Mouse (Mus musculus): ENCODE results near the gene Prpf6. TPM values are rescaled to one million over a fixed set of nuclear protein-coding genes. Genes with fewer than 3 reads are reported as not detected.

Prpf6 gene
- 50.3 and 65.6 TPM in 2 replicates for polyA plus RNA-seq (2014; fragmentation: Nextera tagmentation; extraction: Ambion mirVana)

GRCm38 (mm10) chr2:181591528-181592085 lies at the start of gene Prpf6:
Gene Prpf6, plus strand, starts transcription at chr2:181591868.
- 28% methylated on average over 5 of the region's 5 CpGs for WGBS
- ATAC-seq (ENCODE audit: low read depth), result no peak; the same call in 1 of the 2 replicates
- H3K36me3 ChIP-seq (ENCODE audit: control insufficient read depth, insufficient read depth, low read length), result peaks cover 40% of the 10 kb centered on the region

GRCm38 (mm10) chr2:181546142-181546541 lies 45.5 kb upstream of the Prpf6 start:
- Histone ChIP-seq H3K4me3 (ENCODE audit: low read depth, low read length) (no peak overlapping the region), H3K27ac (ENCODE audit: low read depth, low read length) (no peak overlapping the region), H3K9me3 (ENCODE audit: control insufficient read depth, low read length) (no peaks in the 10 kb centered on the region), H3K4me2 (ENCODE audit: low read depth, low read length) (no peak overlapping the region), H3K36me3 (ENCODE audit: control insufficient read depth, insufficient read depth, low read length) (peaks cover 44% of the 10 kb centered on the region), H3K27me3 (ENCODE audit: control insufficient read depth, insufficient read depth, low read length) (no peaks in the 10 kb centered on the region), H3K9ac (replicated peaks; ENCODE audit: low read depth, low read length) (no peak overlapping the region), H3K4me1 (ENCODE audit: control insufficient read depth, insufficient read depth, low read length) (no peaks in the 10 kb centered on the region)
- 97% methylated on average over 7 of the region's 7 CpGs for WGBS
- ATAC-seq (ENCODE audit: low read depth), result no peak

More at GRCm38 (mm10) chr2:181591528-181592085, at the start of gene Prpf6:
- H3K27me3 ChIP-seq (ENCODE audit: control insufficient read depth, insufficient read depth, low read length), result no peaks in the 10 kb centered on the region
- peak within 1 kb of the TSS; percentile 98 for H3K4me3 ChIP-seq (ENCODE audit: low read depth, low read length)
- H3K9ac ChIP-seq (replicated peaks; ENCODE audit: low read depth, low read length), result peak within 1 kb of the TSS; percentile 94
- H3K27ac ChIP-seq (ENCODE audit: low read depth, low read length), result peak within 1 kb of the TSS; percentile 86
- no peaks in the 10 kb centered on the region for H3K9me3 ChIP-seq (ENCODE audit: control insufficient read depth, low read length)
- peak within 1 kb of the TSS; percentile 85 for H3K4me2 ChIP-seq (ENCODE audit: low read depth, low read length)
- peaks cover 17% of the 10 kb centered on the region for H3K4me1 ChIP-seq (ENCODE audit: control insufficient read depth, insufficient read depth, low read length)

GRCm38 (mm10) chr2:181548227-181548626 lies 43.4 kb upstream of the Prpf6 start:
- no peaks in the 10 kb centered on the region for H3K27me3 ChIP-seq (ENCODE audit: control insufficient read depth, insufficient read depth, low read length)
- no peak overlapping the region for H3K9ac ChIP-seq (replicated peaks; ENCODE audit: low read depth, low read length)
- ATAC-seq (ENCODE audit: low read depth), result no peak
- H3K4me2 ChIP-seq (ENCODE audit: low read depth, low read length), result no peak overlapping the region
- 73% methylated on average over 1 of the region's 1 CpGs for WGBS
- no peak overlapping the region for H3K27ac ChIP-seq (ENCODE audit: low read depth, low read length)
- no peak overlapping the region for H3K4me3 ChIP-seq (ENCODE audit: low read depth, low read length)
- no peaks in the 10 kb centered on the region for H3K9me3 ChIP-seq (ENCODE audit: control insufficient read depth, low read length)
- H3K36me3 ChIP-seq (ENCODE audit: control insufficient read depth, insufficient read depth, low read length), result peaks cover 59% of the 10 kb centered on the region
- H3K4me1 ChIP-seq (ENCODE audit: control insufficient read depth, insufficient read depth, low read length), result no peaks in the 10 kb centered on the region

- Histone ChIP-seq H3K4me2 (ENCODE audit: low read depth, low read length) (no peak overlapping the region), H3K27ac (ENCODE audit: low read depth, low read length) (no peak overlapping the region), H3K4me1 (ENCODE audit: control insufficient read depth, insufficient read depth, low read length) (no peaks in the 10 kb centered on the region), H3K4me3 (ENCODE audit: low read depth, low read length) (no peak overlapping the region), H3K9me3 (ENCODE audit: control insufficient read depth, low read length) (no peaks in the 10 kb centered on the region), H3K36me3 (ENCODE audit: control insufficient read depth, insufficient read depth, low read length) (peaks cover 60% of the 10 kb centered on the region), H3K9ac (replicated peaks; ENCODE audit: low read depth, low read length) (no peak overlapping the region), H3K27me3 (ENCODE audit: control insufficient read depth, insufficient read depth, low read length) (no peaks in the 10 kb centered on the region)
- ATAC-seq (ENCODE audit: low read depth), result no peak
- WGBS, result 84% methylated on average over 5 of the region's 5 CpGs
These were observed 43.0 kb upstream of the Prpf6 start for GRCm38 (mm10) chr2:181548682-181549081.

- Histone ChIP-seq H3K9me3 (ENCODE audit: control insufficient read depth, low read length) (no peaks in the 10 kb centered on the region), H3K36me3 (ENCODE audit: control insufficient read depth, insufficient read depth, low read length) (peaks cover 60% of the 10 kb centered on the region), H3K4me1 (ENCODE audit: control insufficient read depth, insufficient read depth, low read length) (no peaks in the 10 kb centered on the region), H3K4me3 (ENCODE audit: low read depth, low read length) (no peak overlapping the region), H3K4me2 (ENCODE audit: low read depth, low read length) (no peak overlapping the region), H3K27me3 (ENCODE audit: control insufficient read depth, insufficient read depth, low read length) (no peaks in the 10 kb centered on the region), H3K9ac (replicated peaks; ENCODE audit: low read depth, low read length) (no peak overlapping the region), H3K27ac (ENCODE audit: low read depth, low read length) (no peak overlapping the region)
- WGBS, result 100% methylated on average over 2 of the region's 2 CpGs
- ATAC-seq (ENCODE audit: low read depth), result no peak
These were observed 41.4 kb upstream of the Prpf6 start for GRCm38 (mm10) chr2:181550233-181550632.

GRCm38 (mm10) chr2:181553772-181554171 lies 37.9 kb upstream of the Prpf6 start:
- H3K4me3 ChIP-seq (ENCODE audit: low read depth, low read length), result no peak overlapping the region
- peaks cover 40% of the 10 kb centered on the region for H3K36me3 ChIP-seq (ENCODE audit: control insufficient read depth, insufficient read depth, low read length)
- H3K9me3 ChIP-seq (ENCODE audit: control insufficient read depth, low read length), result no peaks in the 10 kb centered on the region
- H3K9ac ChIP-seq (replicated peaks; ENCODE audit: low read depth, low read length), result no peak overlapping the region
- H3K4me1 ChIP-seq (ENCODE audit: control insufficient read depth, insufficient read depth, low read length), result no peaks in the 10 kb centered on the region
- ATAC-seq (ENCODE audit: low read depth), result no peak
- no peak overlapping the region for H3K27ac ChIP-seq (ENCODE audit: low read depth, low read length)
- H3K4me2 ChIP-seq (ENCODE audit: low read depth, low read length), result no peak overlapping the region
- no peaks in the 10 kb centered on the region for H3K27me3 ChIP-seq (ENCODE audit: control insufficient read depth, insufficient read depth, low read length)

- WGBS, result 94% methylated on average over 3 of the region's 3 CpGs
- ATAC-seq (ENCODE audit: low read depth), result no peak
- H3K4me3 ChIP-seq (ENCODE audit: low read depth, low read length), result no peak overlapping the region
- no peaks in the 10 kb centered on the region for H3K9me3 ChIP-seq (ENCODE audit: control insufficient read depth, low read length)
- no peaks in the 10 kb centered on the region for H3K27me3 ChIP-seq (ENCODE audit: control insufficient read depth, insufficient read depth, low read length)
- H3K27ac ChIP-seq (ENCODE audit: low read depth, low read length), result no peak overlapping the region
- no peaks in the 10 kb centered on the region for H3K36me3 ChIP-seq (ENCODE audit: control insufficient read depth, insufficient read depth, low read length)
- H3K4me2 ChIP-seq (ENCODE audit: low read depth, low read length), result no peak overlapping the region
- H3K9ac ChIP-seq (replicated peaks; ENCODE audit: low read depth, low read length), result no peak overlapping the region
- H3K4me1 ChIP-seq (ENCODE audit: control insufficient read depth, insufficient read depth, low read length), result no peaks in the 10 kb centered on the region
These were observed 24.3 kb upstream of the Prpf6 start for GRCm38 (mm10) chr2:181567338-181567737.

- Histone ChIP-seq H3K27ac (ENCODE audit: low read depth, low read length) (no peak overlapping the region), H3K4me1 (ENCODE audit: control insufficient read depth, insufficient read depth, low read length) (no peaks in the 10 kb centered on the region), H3K4me3 (ENCODE audit: low read depth, low read length) (no peak overlapping the region), H3K4me2 (ENCODE audit: low read depth, low read length) (no peak overlapping the region), H3K27me3 (ENCODE audit: control insufficient read depth, insufficient read depth, low read length) (no peaks in the 10 kb centered on the region), H3K9ac (replicated peaks; ENCODE audit: low read depth, low read length) (no peak overlapping the region), H3K36me3 (ENCODE audit: control insufficient read depth, insufficient read depth, low read length) (no peaks in the 10 kb centered on the region), H3K9me3 (ENCODE audit: control insufficient read depth, low read length) (no peaks in the 10 kb centered on the region)
- WGBS, result 80% methylated on average over 7 of the region's 7 CpGs
- ATAC-seq (ENCODE audit: low read depth), result no peak
These were observed 23.2 kb upstream of the Prpf6 start for GRCm38 (mm10) chr2:181568272-181569008.

- Histone ChIP-seq H3K4me1 (ENCODE audit: control insufficient read depth, insufficient read depth, low read length) (no peaks in the 10 kb centered on the region), H3K27ac (ENCODE audit: low read depth, low read length) (no peak overlapping the region), H3K4me2 (ENCODE audit: low read depth, low read length) (no peak overlapping the region), H3K4me3 (ENCODE audit: low read depth, low read length) (no peak overlapping the region), H3K27me3 (ENCODE audit: control insufficient read depth, insufficient read depth, low read length) (no peaks in the 10 kb centered on the region), H3K9me3 (ENCODE audit: control insufficient read depth, low read length) (no peaks in the 10 kb centered on the region), H3K9ac (replicated peaks; ENCODE audit: low read depth, low read length) (no peak overlapping the region), H3K36me3 (ENCODE audit: control insufficient read depth, insufficient read depth, low read length) (no peaks in the 10 kb centered on the region)
- peak; percentile 22; the same call in 1 of the 2 replicates for ATAC-seq (ENCODE audit: low read depth)
- 95% methylated on average over 10 of the region's 10 CpGs for WGBS
These were observed 21.8 kb upstream of the Prpf6 start for GRCm38 (mm10) chr2:181569856-181570255.
